Mouse (Mus musculus) cortical plate, adult 2 months (tissue): ENCODE data around the gene Nectin2.

Experiments used
- CTCF ChIP-seq: fragments of 200-500 bp; IDR thresholded peaks from 2 replicates; pipeline ENCODE4 v1.5.1; 2011; ENCODE audit warnings: mild to moderate bottlenecking, control low read depth, low read length; ENCODE audit not compliant: insufficient read depth; ENCODE audit errors: extremely low read depth
- POLR2A ChIP-seq: fragments of 200-500 bp; IDR thresholded peaks from 2 replicates; pipeline ENCODE4 v1.6.1; 2011; ENCODE audit warnings: mild to moderate bottlenecking, low read length, control low read depth; ENCODE audit not compliant: insufficient read depth; ENCODE audit errors: extremely low read depth

DNA sequence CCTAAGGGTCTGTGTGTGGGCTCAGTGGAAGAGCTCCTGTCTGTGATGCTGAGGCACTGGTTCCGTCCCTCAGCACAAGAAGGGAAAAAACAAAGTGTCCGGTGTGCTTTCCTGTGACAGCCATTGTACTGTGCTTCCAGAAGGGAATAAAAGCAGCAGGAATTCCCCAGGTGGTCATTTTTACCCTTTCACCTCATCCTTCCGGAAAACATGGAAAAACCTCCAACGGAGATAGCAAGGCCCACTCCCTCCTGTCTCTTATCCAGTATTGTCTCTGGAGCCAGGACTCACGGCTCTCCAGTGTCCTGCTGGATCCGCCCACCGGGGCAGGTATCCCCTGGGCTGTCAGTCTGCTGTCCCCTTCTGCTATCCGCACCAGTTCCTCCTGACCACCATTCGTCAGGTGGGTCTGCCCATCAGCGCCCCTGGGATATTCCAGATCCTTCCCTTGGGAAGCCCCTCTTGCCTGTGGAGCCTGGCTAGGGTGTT is 16.1 kb downstream of the Nectin2 start:
- no peak for TF ChIP-seq POLR2A
- no peak for TF ChIP-seq CTCF
